Mouse (Mus musculus): ENCODE measurements around the gene Iqcf1. TPM values are rescaled to one million over a fixed set of nuclear protein-coding genes. Genes with fewer than 3 reads are reported as not detected.
A peak's percentile ranks its signal among the peaks of the same experiment; 100 is the strongest.

The Iqcf1 gene
- polyA plus RNA-seq (2014; fragmentation: Nextera tagmentation; extraction: Ambion mirVana) = not detected in 2 replicates

DNA sequence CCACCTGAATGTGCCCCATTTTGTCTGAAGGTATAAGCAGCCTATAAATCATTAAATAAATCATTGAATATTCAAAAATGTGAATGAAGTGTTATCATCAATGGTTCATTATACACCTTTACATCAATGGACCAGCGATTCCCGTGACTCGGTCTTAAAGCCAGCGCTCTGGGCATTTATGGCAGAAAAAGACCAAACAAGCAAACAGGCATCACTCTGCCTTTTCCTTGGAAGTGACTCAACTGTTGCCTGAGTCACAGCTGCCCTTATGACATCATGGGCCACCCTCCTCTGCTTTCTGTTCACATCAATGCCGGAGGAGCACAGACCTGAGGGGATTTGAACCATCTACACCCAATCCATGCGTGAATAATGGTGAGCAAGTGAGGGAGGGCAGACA lies at the start of gene Iqcf1:
TSS of gene Iqcf1 (plus strand) at position 301 of the 400 bp plus-strand sequence.
- Histone ChIP-seq H3K4me1 (replicated peaks; ENCODE audit: control insufficient read depth, insufficient read depth, low read length) (no peaks in the 10 kb centered on the region), H3K9ac (ENCODE audit: low read depth, low read length) (no peak within 1 kb of the TSS), H3K27ac (ENCODE audit: low read depth, low read length) (no peak within 1 kb of the TSS), H3K4me3 (ENCODE audit: low read depth, low read length) (no peak within 1 kb of the TSS), H3K4me2 (replicated peaks; ENCODE audit: low read depth, low read length) (no peak within 1 kb of the TSS), H3K36me3 (ENCODE audit: control insufficient read depth, insufficient read depth, low read length) (no peaks in the 10 kb centered on the region), H3K27me3 (ENCODE audit: control insufficient read depth, insufficient read depth, low read length) (no peaks in the 10 kb centered on the region), H3K9me3 (ENCODE audit: control insufficient read depth, low read length) (no peaks in the 10 kb centered on the region)
- 93% methylated on average over 6 of the region's 6 CpGs for whole genome bisulfite sequencing
- DNase-seq (ENCODE audit: low spot score) (no peak), ATAC-seq (ENCODE audit: low FRiP score) (no peak)

DNA sequence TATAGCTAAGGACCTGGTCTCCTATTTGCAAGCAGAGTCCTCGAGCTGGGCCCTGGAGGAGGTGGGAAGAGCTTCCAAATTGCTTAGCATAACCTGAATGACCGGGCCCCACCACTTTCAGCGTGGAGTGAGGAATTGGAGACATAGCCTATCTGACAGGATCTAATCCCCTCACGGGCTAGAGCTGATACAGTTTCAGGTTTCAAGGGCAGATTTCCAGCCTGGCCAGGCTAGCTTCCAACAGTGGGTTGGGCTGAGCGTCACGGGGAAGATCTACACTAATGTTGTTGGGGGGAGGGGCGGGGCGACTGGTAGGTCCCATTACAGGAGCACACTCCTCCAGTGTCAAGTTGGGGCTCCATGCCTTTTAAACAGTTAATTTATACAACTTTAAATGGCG lies 49.1 kb upstream of the Iqcf1 start:
- no peak overlapping the region for H3K27ac ChIP-seq (ENCODE audit: low read depth, low read length)
- ATAC-seq (ENCODE audit: low FRiP score) = no peak
- DNase-seq (ENCODE audit: low spot score) = no peak
- no peaks in the 10 kb centered on the region for H3K27me3 ChIP-seq (ENCODE audit: control insufficient read depth, insufficient read depth, low read length)
- H3K4me2 ChIP-seq (replicated peaks; ENCODE audit: low read depth, low read length) = no peak overlapping the region
- H3K4me3 ChIP-seq (ENCODE audit: low read depth, low read length) = no peak overlapping the region
- no peaks in the 10 kb centered on the region for H3K9me3 ChIP-seq (ENCODE audit: control insufficient read depth, low read length)
- H3K36me3 ChIP-seq (ENCODE audit: control insufficient read depth, insufficient read depth, low read length) = no peaks in the 10 kb centered on the region
- WGBS = 29% methylated on average over 9 of the region's 9 CpGs
- peaks cover 16% of the 10 kb centered on the region for H3K4me1 ChIP-seq (replicated peaks; ENCODE audit: control insufficient read depth, insufficient read depth, low read length)
- no peak overlapping the region for H3K9ac ChIP-seq (ENCODE audit: low read depth, low read length)

DNA sequence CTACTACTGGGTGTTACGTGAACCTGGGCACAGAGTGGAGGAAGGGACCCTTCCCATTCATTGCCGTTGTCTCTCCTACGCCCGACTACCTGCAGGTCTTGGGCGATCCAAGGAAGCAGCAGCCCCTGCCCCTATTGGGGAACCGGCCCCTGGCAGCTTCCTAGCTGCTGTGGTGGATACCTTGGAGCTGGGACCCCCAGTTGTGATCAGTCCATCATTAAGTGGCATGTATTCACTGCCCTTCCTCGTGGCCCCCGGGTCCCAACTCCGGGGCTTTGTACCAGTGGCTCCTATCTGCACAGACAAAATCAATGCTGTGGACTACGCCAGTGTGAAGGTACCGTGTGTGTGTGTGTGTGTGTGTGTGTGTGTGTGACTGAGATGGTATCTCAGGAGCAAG lies 48.5 kb upstream of the Iqcf1 start:
- no peak for ATAC-seq (ENCODE audit: low FRiP score)
- Histone ChIP-seq H3K36me3 (ENCODE audit: control insufficient read depth, insufficient read depth, low read length) (no peaks in the 10 kb centered on the region), H3K4me2 (replicated peaks; ENCODE audit: low read depth, low read length) (no peak overlapping the region), H3K4me1 (replicated peaks; ENCODE audit: control insufficient read depth, insufficient read depth, low read length) (peaks cover 22% of the 10 kb centered on the region), H3K9me3 (ENCODE audit: control insufficient read depth, low read length) (no peaks in the 10 kb centered on the region), H3K9ac (ENCODE audit: low read depth, low read length) (no peak overlapping the region), H3K4me3 (ENCODE audit: low read depth, low read length) (no peak overlapping the region), H3K27ac (ENCODE audit: low read depth, low read length) (no peak overlapping the region), H3K27me3 (ENCODE audit: control insufficient read depth, insufficient read depth, low read length) (no peaks in the 10 kb centered on the region)
- 76% methylated on average over 11 of the region's 11 CpGs for WGBS
- no peak for DNase-seq (ENCODE audit: low spot score)

DNA sequence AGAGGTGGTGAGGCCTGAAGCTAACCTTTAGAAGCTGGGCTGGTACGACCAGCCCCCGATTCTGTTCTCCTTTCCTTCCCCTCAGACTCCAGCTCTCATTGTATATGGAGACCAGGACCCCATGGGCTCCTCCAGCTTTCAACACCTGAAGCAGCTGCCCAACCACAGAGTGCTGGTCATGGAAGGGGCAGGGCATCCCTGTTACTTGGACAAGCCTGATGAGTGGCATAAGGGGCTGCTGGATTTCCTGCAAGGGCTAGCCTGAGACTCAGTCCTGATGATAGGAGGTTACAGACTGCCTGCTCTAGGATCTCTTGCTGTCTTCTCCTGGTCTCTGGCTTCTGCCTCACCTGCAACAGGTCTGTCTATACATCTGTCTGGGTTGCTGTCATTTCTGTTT lies 47.9 kb upstream of the Iqcf1 start:
- Histone ChIP-seq H3K4me3 (ENCODE audit: low read depth, low read length) (no peak overlapping the region; the same call in 1 of the 2 replicates), H3K9me3 (ENCODE audit: control insufficient read depth, low read length) (no peaks in the 10 kb centered on the region), H3K4me2 (replicated peaks; ENCODE audit: low read depth, low read length) (no peak overlapping the region), H3K27me3 (ENCODE audit: control insufficient read depth, insufficient read depth, low read length) (no peaks in the 10 kb centered on the region), H3K9ac (ENCODE audit: low read depth, low read length) (0 out of 2 replicates have a peak overlapping the region, but pooled peaks have one; percentile 11), H3K27ac (ENCODE audit: low read depth, low read length) (no peak overlapping the region), H3K4me1 (replicated peaks; ENCODE audit: control insufficient read depth, insufficient read depth, low read length) (peaks cover 28% of the 10 kb centered on the region), H3K36me3 (ENCODE audit: control insufficient read depth, insufficient read depth, low read length) (no peaks in the 10 kb centered on the region)
- no peak for ATAC-seq (ENCODE audit: low FRiP score)
- 43% methylated on average over 2 of the region's 2 CpGs for WGBS
- DNase-seq (ENCODE audit: low spot score) = no peak

DNA sequence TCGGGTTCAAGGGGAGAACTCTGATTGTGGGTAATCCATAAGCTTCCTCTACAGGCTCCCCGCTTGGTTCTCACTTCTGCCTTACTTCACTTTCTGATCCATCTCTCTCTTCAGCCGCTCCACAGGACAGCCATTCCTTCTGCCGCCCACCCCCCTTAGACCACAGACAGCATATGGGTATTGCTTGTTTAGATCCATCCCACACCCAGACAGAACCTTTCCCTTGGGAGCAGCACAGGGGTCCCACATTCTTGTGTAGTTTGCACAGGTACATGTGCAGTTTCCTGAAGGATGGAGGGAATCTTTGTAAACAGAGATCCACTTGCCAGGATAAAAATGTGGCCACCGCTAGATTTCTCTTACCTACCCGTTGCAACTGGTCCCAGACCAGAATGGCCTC lies 47.4 kb upstream of the Iqcf1 start:
- DNase-seq (ENCODE audit: low spot score) (no peak), ATAC-seq (ENCODE audit: low FRiP score) (no peak)
- 24% methylated on average over 6 of the region's 6 CpGs for WGBS
- H3K4me3 ChIP-seq (ENCODE audit: low read depth, low read length) = peak overlapping the region; percentile 82
- H3K27ac ChIP-seq (ENCODE audit: low read depth, low read length) = peak overlapping the region; percentile 98
- no peaks in the 10 kb centered on the region for H3K36me3 ChIP-seq (ENCODE audit: control insufficient read depth, insufficient read depth, low read length)
- H3K4me1 ChIP-seq (replicated peaks; ENCODE audit: control insufficient read depth, insufficient read depth, low read length) = peaks cover 32% of the 10 kb centered on the region
- no peaks in the 10 kb centered on the region for H3K9me3 ChIP-seq (ENCODE audit: control insufficient read depth, low read length)
- peak overlapping the region; percentile 93 for H3K9ac ChIP-seq (ENCODE audit: low read depth, low read length)
- H3K27me3 ChIP-seq (ENCODE audit: control insufficient read depth, insufficient read depth, low read length) = no peaks in the 10 kb centered on the region
- peak overlapping the region; percentile 97 for H3K4me2 ChIP-seq (replicated peaks; ENCODE audit: low read depth, low read length)

DNA sequence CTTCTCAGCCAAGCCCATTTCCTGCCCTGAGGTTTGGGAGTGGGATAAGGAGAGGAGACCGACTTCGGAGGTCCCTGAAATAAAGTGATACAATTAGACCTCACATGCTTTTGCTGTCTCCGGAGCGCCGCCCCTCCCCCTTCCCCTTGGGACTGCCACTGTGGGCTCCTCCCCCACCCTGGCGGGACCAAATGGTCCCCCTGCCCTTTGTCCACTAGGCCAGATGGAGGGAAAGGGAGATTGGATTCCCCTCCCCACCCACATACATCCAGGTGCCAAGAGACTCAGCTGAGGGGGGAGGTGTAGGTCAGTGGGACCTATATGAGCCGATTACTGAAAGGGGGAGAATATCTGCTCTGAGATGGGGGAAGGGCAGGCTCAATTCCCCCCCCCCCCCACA lies 46.9 kb upstream of the Iqcf1 start:
- Histone ChIP-seq H3K27ac (ENCODE audit: low read depth, low read length) (peak overlapping the region; percentile 98), H3K9ac (ENCODE audit: low read depth, low read length) (peak overlapping the region; percentile 93), H3K4me1 (replicated peaks; ENCODE audit: control insufficient read depth, insufficient read depth, low read length) (peaks cover 33% of the 10 kb centered on the region), H3K4me2 (replicated peaks; ENCODE audit: low read depth, low read length) (peak overlapping the region; percentile 97), H3K36me3 (ENCODE audit: control insufficient read depth, insufficient read depth, low read length) (no peaks in the 10 kb centered on the region), H3K4me3 (ENCODE audit: low read depth, low read length) (peak overlapping the region; percentile 82), H3K27me3 (ENCODE audit: control insufficient read depth, insufficient read depth, low read length) (no peaks in the 10 kb centered on the region), H3K9me3 (ENCODE audit: control insufficient read depth, low read length) (no peaks in the 10 kb centered on the region)
- ATAC-seq (ENCODE audit: low FRiP score) (peak; percentile 15; the same call in 1 of the 2 replicates), DNase-seq (ENCODE audit: low spot score) (peak; percentile 78)
- WGBS = 0% methylated on average over 7 of the region's 7 CpGs

DNA sequence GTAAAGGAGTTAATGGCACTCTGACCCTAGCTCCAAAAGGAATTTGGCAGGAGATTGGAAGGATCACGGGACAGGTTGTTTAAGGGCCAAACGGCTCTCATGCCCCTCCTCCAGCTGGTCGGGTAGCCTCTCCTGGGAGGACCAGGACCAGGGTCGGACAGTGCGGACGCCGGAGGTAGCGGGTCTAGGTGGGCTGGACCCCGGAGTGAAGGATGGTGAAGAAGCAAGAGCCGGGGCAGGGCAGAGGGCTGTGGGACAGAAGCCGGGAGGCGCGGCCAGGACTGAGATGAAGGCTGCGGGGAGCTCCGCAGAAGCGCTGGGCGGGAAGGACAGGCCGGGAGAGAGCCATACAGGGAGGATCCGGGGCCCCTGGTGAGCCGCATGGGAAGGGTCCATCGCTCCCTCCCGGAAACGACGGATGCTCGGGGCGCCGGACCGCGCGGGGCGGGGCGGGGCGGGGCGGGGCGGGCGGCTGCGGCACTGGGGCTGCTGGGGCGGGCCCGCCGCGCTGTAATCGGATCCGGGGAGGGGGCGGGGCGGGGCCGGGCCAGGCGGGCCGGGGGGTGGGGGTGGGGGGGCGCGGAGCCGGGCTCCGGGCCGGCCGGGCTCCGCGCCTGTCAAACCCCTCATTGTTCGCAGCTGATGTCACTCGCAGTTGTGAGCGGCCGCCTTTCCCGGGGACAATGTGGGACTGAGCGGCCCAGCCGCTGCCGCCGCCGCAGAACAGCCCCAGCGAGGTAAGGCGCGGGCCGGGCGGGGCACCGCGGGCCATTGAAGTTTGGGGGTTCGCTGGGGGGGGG lies 46.3 kb upstream of the Iqcf1 start, which contains the start of gene Pcbp4:
TSS of gene Pcbp4 (plus strand) at position 21 of the 800 bp plus-strand sequence.
- Histone ChIP-seq H3K27ac (ENCODE audit: low read depth, low read length) (peak within 1 kb of the TSS; percentile 98), H3K4me1 (replicated peaks; ENCODE audit: control insufficient read depth, insufficient read depth, low read length) (peaks cover 31% of the 10 kb centered on the region), H3K4me2 (replicated peaks; ENCODE audit: low read depth, low read length) (peak within 1 kb of the TSS; percentile 97), H3K9me3 (ENCODE audit: control insufficient read depth, low read length) (no peaks in the 10 kb centered on the region), H3K9ac (ENCODE audit: low read depth, low read length) (peak within 1 kb of the TSS; percentile 93), H3K4me3 (ENCODE audit: low read depth, low read length) (peak within 1 kb of the TSS; percentile 82), H3K36me3 (ENCODE audit: control insufficient read depth, insufficient read depth, low read length) (no peaks in the 10 kb centered on the region), H3K27me3 (ENCODE audit: control insufficient read depth, insufficient read depth, low read length) (no peaks in the 10 kb centered on the region)
- DNase-seq (ENCODE audit: low spot score) (peak; percentile 82), ATAC-seq (ENCODE audit: low FRiP score) (peak; percentile 79)
- 0% methylated on average over 35 of the region's 74 CpGs for WGBS

DNA sequence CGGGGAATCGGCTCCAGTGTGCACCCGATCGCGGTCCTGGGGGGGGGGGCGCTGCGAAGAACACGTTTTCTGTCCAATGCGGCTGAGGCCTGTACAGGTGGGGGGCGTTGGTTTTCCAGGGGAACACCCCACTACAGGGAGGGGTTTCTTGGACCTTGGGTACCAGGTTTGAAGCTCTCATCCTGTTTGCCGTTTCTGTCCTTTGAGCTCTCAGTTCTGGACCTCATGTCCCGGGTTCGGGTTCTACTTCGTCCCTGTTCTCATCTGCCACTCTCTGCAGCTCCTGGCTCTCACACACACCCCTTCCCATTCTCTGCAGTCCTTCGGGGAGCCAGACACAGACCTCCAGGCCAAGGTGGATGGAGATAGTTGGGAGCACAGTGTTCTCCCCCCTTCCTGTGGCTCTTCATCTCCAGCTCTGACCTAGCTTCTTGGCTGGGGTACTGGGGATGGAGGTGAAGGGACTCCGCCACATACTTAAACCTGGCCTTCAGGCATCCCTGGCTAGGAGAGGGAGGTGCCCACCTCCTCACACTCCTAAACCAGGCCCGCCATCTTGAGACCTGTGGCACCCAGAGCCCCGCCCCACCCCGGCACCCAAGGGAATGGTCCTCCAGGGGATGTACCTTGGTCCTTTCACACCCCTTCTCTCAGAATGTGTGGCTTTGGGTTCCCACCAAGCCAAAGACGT lies 45.6 kb upstream of the Iqcf1 start:
- H3K9me3 ChIP-seq (ENCODE audit: control insufficient read depth, low read length) = no peaks in the 10 kb centered on the region
- under 1% methylated on average over 17 of the region's 20 CpGs for WGBS
- H3K9ac ChIP-seq (ENCODE audit: low read depth, low read length) = peak overlapping the region; percentile 93
- DNase-seq (ENCODE audit: low spot score) (peak; percentile 72), ATAC-seq (ENCODE audit: low FRiP score) (peak; percentile 10; the same call in 1 of the 2 replicates)
- H3K36me3 ChIP-seq (ENCODE audit: control insufficient read depth, insufficient read depth, low read length) = no peaks in the 10 kb centered on the region
- peaks cover 31% of the 10 kb centered on the region for H3K4me1 ChIP-seq (replicated peaks; ENCODE audit: control insufficient read depth, insufficient read depth, low read length)
- peak overlapping the region; percentile 82 for H3K4me3 ChIP-seq (ENCODE audit: low read depth, low read length)
- peak overlapping the region; percentile 97 for H3K4me2 ChIP-seq (replicated peaks; ENCODE audit: low read depth, low read length)
- H3K27ac ChIP-seq (ENCODE audit: low read depth, low read length) = peak overlapping the region; percentile 98
- H3K27me3 ChIP-seq (ENCODE audit: control insufficient read depth, insufficient read depth, low read length) = no peaks in the 10 kb centered on the region

Measured in hindbrain, embryonic 11.5 days (tissue).